Mouse (Mus musculus) heart, adult 9 months (tissue): Measurements from ENCODE around the gene Cdk7.
"Not testable (repeated sequence)": the region's sequence is repeated elsewhere in the genome, so short reads cannot be mapped to it uniquely, and the experiment has no call there.

Source experiments
- DNase-seq, 2 experiments: peaks; one replicate each; pipeline ENCODE4 v3.0.0; 2022; ENCODE audit warnings: low spot score in 2 of 2

Cdk7 gene

DNA sequence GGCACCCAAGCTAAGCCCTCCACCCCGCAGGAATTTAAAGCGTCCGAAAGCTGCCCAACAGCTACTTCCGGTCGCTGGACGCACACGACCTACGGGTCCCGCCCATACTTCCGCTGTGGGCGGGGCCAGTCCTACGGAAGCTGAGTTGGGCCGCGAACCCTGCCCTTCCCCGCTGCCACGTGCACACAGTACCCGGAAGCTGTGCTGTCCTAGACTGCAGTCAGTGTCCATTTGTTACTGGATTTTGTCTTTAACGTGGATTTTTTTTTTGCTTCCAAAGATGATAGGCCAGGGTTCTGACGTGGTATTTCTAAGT lies at the start of gene Cdk7:
TSS of gene Cdk7 (minus strand) at position 79 of the 316 bp plus-strand sequence.
- peak; percentile 87 to 91 for DNase-seq

DNA sequence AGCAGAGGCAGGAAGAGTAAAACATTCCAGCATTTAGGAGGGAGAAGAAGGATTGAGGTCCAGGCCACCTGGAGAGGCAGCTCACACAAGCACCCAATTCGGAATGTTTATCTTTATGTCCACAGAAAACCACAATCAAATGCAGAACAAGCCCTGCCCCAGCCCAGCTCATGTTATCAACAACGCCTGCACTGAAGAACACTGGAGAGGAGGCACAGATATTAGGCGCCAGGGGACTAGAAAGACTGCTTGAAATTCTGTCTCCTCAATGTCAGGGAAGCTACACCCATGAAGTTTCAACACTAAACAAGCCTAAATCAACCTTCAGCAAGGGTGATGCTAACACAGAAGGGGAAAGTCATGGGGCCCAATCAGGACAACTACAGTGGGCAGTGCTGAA lies 46.8 kb upstream of the Cdk7 start:
- no peak for DNase-seq

DNA sequence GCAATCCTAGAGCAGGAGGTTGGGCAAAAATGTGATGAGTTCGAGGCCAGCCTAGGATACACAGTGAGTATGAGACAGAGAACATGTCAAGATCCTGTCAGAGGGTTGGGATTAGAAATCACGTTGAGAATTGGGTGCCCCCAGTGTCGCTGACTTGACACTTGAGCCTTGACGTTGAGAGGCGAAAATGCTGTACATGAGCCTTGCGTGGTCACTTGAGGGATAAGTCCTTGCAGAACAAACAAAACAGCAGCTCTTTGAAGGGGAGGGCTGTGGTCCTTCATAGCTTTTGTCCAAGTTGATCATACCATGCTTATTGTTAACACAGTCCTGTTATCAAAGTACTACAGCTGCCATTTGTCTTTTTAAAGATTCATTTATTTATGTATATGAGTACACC lies 46.0 kb upstream of the Cdk7 start:
- no peak for DNase-seq

DNA sequence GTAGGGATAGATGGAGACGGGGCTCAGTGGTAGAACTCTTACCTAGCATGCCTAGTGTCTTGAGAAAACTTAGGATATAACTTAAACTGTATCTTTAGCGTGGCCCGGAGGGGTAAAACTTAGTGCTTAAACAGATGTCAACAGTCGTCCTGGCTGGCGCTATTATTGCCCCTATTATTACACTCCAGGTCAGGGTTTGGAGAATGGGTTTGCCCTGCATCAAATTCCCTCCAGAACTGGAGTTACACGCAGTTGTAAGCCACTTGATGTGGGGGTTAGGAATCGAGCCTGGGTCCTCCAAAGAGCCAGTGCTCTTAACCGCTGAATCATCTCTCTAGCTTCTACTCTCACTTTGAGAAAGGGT lies 45.3 kb upstream of the Cdk7 start:
- no peak for DNase-seq

DNA sequence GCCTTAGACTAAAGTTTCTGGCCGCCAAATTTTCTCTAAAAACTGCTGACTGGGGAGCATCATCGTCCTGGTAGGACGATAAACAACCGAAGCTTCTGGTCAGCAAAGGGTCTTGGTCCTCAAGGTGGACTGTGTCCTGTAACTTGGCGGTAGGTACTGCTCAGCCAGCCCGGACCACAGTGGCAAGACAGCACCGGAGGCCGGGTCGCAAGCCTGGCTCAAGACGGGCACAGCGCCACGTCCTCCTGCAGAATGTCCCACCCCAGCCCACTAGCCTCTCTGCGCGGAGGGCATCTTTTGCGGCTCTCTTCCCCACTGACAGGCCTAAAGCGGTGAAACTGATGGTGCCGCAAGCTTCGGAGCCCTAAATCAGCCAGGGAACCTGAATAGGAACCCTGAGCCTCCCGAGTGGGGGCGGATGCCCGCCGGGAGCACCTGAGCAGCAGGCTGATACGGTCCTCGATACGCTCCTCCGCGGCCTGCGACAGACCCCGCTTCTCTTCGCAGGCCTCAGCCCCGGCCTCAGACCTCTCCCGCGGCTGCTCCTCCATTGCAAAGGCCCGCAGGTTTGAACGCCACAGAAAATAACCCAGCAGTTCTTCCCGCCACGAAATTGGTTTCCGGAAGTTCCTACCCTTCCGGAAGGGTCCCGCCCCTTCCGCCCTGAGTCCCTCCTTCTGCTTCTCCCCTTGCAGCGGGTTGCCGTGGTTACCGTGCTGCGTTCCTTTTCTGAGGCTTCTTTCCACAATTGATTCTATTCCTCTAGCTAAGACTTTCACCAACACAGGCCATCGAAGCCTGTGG lies 44.7 kb upstream of the Cdk7 start, which contains the start of gene Cenph:
TSS of gene Cenph (minus strand) at position 648 of the 804 bp plus-strand sequence.
- DNase-seq: peak; percentile 73 to 77

DNA sequence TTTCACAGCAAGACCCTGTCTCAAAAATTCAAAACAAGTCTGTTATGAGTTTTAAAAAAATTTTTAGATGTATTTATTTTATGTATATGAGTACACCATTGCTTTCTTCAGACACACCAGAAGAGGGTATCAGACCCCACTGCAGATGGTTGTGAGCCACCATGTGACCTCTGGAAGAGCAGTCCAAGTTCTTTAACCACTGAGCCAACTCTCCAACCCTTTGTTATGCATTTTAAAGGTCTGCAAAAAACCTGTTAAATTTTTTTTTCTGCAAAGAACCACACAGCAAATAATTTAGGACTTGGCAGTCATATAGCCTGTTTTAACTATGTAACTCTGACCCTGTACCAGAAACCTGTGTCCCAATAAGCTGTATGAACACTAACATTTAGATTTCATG lies 44.0 kb upstream of the Cdk7 start:
- DNase-seq: no peak

DNA sequence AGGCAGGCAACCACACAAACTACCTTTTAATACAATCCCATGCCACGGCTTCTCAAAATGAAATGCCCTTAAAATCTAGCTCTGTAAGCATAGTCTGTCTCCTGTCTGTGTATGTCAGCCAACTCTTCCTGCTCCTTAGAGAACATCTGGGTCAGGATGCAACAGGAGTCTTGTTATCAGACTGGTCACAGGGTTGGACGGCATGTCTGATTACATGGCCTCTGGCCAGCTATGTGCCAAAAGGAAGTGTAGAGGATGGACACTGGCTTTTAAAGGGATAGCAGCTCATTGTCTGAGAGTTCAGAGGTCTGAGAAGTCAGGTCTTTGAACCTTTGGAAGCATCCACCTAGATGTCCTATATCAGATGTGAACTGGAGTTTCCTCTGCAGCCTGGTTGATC lies 24.6 kb upstream of the Cdk7 start:
- peak in 1 of 2 experiments; percentile 23 for DNase-seq

DNA sequence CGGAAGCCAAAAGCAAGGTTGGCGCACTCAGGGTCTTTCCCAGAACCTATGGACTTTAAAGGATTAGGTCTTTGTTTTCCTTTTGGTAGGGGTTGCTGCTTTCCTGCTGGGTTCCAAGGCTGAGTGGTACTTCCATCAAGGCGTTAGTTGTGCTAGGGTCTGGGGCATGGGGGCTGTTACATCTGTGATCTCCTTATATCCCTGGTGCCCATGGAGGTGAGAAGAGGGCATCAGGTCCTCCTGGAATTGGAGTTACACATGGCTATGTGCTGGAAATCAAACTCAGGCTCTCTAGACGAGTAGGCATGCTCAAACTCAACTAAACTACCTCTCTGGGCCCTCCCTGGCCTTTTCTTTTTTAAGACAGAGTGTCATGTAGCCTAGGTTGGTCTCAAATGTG lies 23.4 kb upstream of the Cdk7 start:
- no peak for DNase-seq

DNA sequence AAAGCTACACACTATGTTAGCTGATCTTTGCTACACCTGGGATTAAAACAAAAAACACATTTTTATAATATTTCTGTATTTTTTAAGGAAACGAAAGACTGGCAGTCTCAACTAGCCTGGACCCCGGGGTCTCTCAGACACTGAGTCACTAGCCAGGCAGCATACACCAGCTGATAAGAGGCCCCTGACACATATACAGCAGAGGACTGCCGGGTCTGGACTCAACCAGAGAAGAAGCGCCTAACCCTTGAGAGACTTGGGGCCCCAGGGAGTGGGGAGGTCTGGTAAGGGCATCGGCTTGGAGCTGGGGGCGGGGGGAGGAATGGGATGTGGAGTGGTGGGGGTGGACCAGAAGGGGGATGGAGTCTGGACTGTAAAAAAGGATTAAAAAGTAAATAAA lies 22.3 kb upstream of the Cdk7 start:
- DNase-seq: no peak

DNA sequence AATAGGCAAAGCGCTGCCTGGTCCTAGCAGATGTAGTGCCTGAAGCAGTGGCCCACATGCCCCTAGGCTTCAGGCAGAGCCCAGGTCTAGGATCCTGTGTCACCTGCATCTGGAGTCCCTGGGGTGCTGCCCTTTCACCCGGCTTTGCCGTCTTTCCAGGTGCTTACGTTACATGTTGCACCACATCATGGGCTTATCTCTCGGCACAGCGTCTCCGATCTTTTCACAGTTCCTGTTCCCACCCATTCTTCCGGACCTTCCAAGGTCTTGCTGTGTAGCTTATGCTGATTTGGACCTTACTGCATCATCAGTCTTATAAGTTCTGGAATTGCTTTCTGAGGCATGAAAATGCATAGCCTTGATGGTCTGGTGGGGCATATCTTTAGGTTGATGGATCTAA lies 21.8 kb upstream of the Cdk7 start:
- DNase-seq: no peak

DNA sequence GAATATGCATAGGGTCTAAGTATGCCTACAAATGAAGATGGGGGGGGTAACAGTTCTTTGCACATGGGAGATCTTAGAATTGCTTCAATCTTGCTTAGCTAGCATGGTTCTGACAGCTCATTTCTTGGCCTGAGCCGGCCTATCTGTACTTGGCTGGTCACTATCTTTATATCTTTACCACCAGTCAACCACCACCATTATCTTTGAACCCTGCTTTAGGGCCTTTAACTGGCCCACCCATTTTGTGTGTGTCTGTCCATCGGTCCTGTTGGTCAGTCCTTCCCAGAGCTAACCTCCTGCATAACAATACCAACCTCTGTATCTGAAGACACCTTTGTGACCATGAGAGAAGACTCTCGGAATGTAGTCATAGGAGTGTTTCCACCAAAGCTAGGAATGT lies 20.7 kb upstream of the Cdk7 start:
- DNase-seq: no peak

DNA sequence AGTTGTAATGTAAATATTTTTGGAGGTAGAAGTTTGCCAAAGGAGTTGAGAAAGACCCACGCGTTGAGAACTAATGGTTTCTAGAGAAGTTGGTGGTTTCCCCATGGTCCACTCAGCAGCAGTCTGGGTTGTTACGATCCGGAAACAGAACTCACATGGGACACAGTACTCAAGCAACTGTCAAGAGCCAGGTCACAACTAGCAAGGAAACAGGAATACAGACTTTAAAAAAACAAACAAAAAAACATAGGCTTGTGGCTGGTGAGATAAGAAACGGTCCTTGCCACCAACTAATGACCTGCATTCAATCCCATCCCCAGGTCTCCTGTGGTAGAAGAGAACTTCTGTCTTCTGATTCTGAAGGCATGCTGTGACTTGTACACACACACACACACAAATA lies 20.1 kb upstream of the Cdk7 start:
- DNase-seq: no peak

DNA sequence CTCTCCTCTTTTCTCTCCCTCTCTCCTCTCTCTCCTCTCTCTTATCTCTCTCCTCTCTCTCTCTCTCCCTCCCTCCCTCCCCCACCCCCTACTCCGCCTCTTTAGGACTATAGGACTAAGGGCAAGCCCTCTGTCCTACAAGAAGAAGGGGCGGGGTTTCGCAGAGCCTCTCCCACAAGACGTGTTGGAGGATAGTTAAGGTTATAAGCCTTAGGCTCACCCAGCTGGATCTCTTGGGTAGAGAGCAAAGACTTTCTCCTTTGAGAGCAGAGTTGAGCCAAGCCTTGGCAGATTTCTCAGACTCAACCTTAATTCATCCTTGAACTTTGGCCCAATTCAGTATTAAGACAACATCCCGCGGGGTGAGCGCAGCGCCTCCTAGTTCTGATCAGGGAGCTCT lies 17.9 kb upstream of the Cdk7 start:
- DNase-seq: no peak

DNA sequence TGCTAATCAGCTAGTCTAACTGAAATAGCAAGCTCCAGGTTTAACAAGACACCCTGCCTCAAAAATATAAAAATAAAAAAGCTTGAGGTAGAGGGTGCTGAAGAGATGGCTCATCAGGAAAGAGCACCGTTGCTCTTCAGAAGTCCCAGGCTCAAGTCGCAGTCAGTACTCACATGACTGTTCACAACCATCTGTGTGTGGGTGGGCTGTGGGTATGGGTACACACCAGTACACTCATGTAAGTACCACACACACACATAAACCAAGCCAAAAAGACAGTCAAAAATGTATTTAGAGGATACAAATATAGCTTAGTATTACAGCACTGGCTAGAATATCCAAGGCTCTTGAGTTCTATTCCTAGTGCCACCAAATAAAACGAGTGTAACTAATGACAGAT lies 15.4 kb upstream of the Cdk7 start:
- DNase-seq: no peak

DNA sequence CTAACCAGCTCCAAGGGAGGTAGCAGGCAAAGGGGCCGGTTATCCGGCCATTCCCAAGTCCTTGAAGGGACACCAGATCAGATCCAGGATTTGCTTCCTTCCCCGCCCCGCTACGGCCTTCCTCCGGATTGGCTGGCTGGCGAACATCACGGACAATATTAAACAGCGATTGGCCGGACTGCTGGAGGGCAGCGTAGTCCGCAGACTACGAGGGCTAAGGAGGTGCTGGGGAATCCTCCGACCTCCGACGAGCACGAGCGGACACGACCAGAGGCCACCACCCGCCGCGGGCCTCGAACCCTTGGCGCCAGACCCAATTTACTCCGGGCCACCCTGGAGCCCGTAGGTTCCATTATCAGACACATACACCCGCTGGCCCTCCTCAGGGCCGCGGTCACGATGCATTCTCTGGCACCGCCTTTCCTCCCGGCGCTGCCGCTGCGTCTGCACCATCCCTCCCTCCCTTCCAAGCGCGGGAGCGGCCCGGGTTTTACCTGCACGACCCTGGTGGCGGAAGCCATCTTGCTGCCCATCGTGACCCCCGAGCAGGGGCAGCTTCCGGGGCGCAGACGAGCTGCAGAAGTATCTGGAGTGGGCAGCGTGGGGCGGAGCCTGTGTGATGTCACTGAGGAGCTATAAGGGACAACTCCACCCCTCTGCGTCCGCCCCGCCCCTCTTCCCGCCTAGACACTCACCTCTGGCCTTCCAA lies 13.5 kb upstream of the Cdk7 start, which contains the start of gene Mrps36:
TSS of gene Mrps36 (minus strand) at position 624 of the 709 bp plus-strand sequence.
- peak; percentile 94 to 96 for DNase-seq

DNA sequence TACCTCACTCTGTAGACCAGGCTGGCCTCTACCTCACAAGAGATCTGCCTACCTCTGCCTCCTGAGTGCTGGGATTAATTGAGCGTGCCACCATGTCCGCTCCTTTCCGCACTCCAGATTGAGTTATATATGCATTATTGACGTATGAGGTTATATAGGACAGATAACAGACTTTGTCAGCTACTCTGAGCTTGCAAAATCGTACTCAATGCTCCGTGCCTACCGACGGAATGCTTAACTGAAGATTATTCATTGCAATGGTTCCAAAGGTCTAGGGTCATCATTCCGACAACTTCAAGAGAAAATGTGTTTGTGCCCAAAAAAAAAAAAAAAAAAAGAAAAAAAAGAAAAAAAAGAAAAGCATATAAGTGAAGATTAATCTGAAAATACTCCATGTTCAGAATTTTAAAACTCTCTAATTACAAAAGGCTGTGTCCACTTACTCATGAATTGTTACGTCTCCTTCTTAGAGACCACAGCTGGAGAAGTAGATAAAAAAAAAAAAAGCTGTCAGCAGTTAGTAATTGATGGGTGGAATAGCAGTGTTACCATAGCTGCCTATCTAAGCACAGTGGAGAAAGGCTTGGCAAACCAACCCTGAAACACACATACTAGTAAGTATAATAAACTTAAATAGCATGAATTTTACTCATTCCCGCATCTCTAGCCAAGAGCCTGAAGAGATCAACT lies 12.8 kb upstream of the Cdk7 start:
- no peak for DNase-seq

DNA sequence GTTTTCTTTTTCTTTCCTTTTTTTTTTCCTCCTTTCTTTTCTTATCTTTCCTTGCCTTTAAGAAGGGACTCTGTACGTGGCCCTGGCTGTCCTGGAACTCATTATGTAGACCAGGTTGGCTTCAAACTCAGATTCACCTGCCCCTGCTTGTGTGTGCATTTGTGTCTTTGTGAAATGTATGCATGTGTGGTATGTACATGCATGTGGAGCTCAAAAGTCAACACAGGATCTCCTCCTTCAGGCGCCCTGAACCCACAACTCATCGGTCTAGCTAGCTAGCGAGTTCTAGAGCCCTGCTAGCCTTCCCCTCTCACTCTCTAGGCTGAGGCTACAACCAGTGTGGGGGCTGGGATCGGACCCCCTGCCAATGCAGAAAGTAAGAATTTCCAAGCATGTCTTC lies 12.1 kb upstream of the Cdk7 start:
- DNase-seq: no peak

DNA sequence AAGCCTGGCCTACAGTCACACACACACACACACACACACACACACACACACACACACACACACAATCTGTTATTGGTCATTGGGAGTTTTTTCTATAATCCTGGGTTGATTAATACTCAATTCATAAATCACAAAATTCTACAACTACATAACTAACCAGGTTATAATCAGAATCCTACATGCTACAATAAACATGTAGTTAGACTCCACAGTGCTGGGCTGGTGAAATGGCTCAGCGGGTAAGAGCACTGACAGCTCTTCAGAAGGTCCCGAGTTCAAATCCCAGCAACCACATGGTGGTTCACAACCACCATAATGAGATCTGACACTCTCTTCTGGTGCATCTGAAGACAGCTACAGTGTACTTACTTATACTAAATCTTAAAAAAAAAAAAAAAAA lies 2.0 kb upstream of the Cdk7 start:
- no peak for DNase-seq

DNA sequence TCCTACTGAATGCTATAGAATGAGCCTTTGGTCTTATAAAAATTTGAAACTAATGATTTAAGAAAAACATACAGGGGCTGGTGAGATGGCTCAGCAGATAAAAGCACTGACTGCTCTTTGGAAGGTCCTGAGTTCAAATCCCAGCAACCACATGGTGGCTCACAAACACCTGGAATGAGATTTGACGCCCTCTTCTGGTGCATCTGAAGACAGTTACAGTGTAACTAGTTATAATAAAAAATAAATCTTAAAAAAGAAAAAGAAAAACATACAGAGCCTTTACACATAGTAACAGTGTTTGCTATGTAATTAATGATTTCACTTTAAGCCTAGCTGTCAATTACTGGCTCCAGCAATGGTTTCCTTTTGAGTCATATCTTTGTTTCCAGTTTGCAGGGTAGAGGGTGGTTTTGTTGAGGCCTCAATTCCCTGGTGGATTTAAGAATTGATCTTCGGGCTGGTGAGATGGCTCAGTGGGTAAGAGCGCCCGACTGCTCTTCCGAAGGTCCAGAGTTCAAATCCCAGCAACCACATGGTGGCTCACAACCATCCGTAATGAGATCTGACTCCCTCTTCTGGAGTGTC lies 815 bp upstream of the Cdk7 start:
- not testable (repeated sequence) for DNase-seq

DNA sequence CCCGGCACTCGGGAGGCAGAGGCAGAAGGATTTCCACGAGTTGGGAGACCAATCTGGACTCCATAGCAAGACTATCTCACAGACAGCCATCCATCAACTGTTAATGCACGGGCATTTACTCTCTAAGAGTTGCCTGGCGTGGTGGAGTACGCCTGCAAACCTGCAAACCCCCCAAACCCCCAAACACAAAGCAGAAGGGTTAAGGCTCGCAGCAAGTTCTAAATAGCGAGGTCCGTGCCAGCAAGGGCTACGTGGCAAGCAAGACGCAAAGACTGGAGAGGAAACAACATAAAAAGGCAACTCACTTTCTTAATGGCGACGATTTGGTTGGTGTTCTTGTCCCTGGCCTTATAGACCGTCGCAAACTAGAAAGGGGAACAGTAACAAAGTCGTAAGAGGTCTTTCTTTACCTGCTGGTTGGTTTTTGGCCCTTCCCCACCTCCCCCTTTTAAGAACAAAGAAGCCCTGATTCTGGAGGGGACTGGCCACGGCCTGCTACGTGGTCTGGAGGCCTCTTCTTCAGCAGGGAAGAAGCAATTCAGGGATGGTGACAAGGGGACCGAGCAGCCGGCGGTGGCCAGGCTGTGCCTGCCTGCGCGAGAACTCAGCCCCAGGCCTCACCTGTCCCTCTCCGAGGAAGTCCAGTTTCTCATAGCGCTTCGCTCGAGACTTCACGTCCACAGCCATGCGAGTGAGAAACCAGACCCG lies 432 bp downstream of the Cdk7 start:
- DNase-seq: no peak

DNA sequence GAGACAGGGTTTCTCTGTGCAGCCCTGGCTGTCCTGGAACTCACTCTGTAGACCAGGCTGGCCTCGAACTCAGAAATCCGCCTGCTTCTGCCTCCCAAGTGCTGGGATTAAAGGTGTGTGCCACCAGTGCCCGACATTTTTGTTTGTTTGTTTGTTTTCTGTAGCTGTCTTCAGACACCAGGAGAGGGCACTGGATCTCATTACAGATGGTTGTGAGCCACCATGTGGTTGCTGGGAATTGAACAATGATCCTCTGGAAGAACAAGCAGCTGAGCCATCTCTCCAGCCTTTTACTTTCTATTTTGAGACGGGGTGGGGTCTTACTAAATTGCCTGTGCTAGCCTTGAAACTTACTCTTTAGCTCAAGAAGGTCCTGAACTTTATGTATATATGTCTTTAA lies 2.2 kb downstream of the Cdk7 start:
- not testable (repeated sequence) for DNase-seq

DNA sequence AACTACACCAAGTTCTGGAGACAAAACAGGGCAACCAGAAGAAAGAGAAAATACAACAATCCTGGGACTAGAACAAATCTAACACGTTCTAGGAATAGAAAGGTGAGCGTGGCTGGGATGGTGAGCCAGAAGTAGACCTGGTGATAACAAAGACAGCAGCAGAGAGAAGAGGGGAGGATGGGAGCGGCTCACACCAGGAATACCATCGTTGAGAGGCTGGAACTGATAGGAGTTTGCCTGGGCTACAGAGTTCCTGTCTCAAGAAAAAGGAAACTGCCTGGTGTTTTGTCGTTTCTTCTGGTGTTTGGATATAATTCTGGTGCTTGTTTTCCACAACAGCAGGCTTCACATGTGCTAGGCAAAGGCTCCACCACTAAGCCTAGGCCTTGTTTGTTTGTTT lies 2.7 kb downstream of the Cdk7 start:
- no peak for DNase-seq
